Mouse (Mus musculus) cerebellum, adult (tissue): ENCODE measurements around the gene Sik1.

Source experiments
- ATAC-seq: cut with Nextera tagmentation; 2 replicates; pipeline ENCODE4 v1.9.2; 2017; ENCODE audit warnings: mild to moderate bottlenecking, moderate library complexity, mixed read lengths; ENCODE audit not compliant: insufficient number of reproducible peaks, low FRiP score, low TSS enrichment

Sik1 gene

DNA sequence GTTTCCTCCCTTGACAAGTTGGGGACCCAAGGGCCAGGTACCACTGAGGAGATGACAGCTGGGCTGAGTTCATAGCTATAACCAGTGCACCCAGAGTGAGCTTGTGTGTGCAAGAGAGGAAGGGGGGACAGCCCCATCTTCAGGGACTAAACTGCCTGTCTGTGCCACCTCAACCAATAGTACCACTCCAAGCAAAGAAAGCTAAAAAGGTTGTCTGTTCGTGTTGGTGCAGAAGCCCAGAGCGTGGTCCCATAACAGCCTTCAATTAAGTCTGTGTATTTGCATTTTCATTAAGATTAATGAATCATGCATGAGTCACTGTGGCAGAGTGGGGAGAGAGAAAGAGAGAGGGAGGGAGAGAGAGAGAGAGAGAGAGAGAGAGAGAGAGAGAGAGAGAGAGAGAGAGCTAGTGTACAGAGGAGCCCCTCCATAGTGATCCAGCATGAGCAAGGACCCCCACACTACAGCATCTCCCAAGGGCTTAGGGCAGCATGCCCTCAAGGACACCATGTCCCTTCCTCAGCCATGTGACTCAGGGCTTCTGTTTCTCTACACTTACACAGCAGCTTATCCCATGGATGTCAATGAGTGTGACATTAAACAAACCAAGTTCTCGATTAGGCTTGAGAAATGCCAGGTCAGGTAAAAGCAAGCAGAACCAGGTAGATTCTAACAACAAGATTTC lies 41.5 kb downstream of the Sik1 start:
- no peak for ATAC-seq

- ATAC-seq, result no peak
Observed at GRCm38 (mm10) chr17:31811333-31811732, 44.3 kb downstream of the Sik1 start.

DNA sequence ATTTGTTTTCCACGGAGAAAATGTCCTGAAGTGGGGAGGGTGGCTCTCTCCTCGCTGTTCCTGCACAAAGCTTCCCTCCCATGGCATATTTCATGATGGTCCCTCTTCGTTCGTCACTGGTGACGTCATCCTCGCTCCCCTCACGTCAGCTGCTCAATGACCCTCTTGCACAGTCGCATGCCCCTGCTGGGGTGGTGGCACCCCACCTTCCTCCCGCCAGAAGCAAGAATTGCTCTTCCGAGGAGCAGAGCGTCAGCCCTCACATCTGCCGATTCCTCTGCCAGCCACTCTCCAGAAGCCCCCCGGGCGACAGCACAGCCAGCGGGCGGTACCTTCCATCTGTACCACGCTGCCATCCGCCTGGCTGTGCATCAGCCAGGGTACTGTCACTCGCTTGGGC lies 45.7 kb downstream of the Sik1 start:
- ATAC-seq, result no peak

GRCm38 (mm10) chr17:31809136-31809535 lies 46.5 kb downstream of the Sik1 start:
- no peak for ATAC-seq

DNA sequence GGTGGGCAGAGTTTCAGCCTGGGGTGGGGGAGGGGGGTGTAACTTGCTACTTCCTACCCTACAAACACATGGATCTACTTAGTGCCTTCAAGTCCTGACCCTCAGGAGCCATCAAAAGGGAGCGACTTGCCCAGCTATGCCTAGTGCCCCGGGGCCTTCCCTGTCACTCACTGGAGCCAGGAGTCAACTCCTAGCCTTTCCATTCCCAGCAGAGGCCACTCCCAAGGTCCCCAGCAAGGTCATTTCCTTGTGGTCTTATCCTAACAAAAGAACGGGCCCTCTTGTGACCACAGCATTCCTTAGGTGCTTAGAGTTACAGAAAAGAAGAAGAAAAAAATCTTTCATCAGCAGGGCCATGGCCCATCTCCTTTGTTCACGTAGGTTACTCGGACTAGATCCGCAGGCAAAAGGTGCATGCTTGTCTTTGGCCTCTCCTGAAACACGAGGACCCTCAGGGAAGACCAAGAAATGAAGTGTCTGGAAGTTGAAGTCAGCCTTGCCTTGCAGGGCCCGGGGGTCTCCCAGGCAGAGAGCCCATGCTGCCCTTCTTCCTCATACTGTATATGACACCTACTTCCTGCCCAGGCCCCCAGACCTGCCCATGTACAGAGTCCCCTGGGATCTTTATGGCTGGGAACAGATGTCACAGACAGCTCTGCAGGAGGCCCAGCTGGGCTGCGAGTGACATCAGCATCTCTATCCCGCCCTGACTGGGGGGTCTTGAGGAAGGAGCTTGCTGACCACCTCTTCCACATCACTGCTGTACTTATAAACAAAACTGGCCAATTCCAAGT lies 47.3 kb downstream of the Sik1 start:
- no peak for ATAC-seq

GRCm38 (mm10) chr17:31806496-31806895 lies 49.1 kb downstream of the Sik1 start:
- no peak for ATAC-seq

GRCm38 (mm10) chr17:31806025-31806424 lies 49.6 kb downstream of the Sik1 start:
- ATAC-seq, result no peak

DNA sequence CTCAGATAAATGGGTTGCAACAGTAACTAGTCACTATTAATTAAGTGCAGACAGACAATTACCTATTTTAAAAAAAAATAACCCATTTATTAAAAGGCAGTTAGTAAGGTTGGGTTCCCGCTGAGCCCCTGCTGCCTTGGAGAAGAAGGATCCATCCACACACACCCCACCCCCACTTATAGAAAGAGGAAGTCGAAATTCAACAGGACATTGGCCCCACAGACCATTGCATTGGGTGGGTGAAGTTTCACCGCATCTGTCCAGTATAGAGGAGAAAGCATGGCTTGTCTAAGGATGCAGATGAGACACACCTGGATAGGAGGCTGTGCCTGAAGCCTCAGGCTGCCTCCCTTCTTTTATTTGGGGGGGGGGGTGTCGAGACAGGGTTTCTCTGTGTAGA lies 50.0 kb downstream of the Sik1 start:
- no peak for ATAC-seq

DNA sequence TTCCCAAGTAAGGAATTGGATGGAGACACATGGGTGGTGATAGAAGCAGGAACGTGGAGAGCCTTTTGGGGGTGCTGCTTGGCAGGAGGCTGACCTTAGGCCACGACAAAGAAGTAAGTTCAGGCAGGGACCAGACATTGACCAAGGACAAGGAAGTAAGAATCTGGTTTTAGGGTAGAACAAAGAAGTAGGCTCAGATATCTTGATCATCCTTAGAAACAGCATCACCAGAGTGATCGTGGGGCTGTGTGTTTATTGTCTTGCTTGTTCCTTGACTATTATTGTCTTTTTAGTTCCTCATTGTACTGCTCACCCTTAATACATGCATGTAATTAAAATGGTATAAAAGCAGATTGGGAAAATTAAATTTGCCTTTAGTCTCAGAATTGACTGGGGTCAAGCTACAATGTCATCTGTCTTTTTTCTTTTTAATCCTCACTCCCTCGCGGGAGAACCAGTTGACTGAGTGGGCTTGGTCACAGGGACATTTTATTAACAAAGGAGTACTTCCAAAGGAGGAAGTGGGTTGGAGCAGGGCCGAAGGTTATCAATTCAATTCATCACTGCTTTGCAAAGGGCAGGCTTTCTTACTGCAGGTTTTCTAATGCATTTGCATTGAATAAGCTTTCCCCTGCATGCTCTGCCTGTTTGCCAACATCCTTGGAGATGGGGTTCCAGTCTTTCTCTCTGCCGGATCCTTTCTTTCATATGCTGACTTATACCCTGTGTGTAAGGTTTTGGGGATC lies 53.2 kb downstream of the Sik1 start:
- no peak for ATAC-seq

DNA sequence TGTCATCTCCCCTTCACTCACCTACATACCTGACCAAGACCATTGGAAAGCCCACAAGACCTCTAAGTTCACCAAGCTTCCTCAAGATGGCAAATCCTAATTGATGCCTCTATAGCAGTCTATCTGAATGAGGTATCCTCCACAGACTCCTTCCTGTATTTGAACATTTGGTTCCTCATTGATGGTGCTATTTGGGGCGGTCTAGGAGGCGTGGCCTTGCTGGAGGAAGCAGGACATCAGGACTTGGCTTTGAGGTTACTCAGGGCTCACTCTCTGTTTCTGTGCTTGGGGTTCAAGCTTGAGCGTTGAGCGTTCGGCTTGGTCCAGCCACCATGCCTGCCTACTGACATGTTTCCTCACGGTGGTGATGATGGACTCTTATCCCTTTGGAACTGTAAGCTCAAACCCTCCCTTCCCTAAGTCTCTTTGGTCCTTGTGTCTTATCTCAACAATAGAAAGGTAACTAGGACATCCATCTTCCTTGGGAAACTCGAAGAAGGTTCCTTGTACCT lies 54.7 kb downstream of the Sik1 start:
- ATAC-seq, result no peak

DNA sequence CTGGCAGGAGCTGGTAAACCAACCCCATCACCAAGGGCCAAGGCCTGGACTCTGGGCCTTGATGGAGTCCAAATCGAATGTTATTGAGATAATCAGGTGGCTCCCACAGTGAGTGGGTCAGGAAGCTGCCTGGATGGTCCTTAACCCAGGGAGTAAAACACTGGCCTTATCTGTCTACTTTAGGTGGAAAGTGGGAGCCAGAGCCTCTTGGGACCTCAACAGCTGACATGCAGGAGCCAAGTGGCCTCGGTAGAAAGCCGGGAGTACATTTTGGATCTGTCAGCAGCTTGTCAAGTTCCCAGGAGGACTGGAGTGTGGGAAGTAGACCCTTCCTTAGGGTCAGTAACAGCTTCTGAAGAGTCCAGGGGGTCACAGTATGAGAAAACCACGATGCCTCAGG lies 59.7 kb downstream of the Sik1 start:
- no peak for ATAC-seq
